Mouse (Mus musculus): Measurements from ENCODE around the gene Ldha. TPM values are rescaled to one million over a fixed set of nuclear protein-coding genes. Genes with fewer than 3 reads are reported as not detected.

Gene Ldha
- polyA plus RNA-seq, 1 experiment from 2014 or later = 427 TPM

GRCm38 (mm10) chr7:46834994-46835610 lies 6.2 kb upstream of the Ldha start:
- 31% methylated on average over 13 of the region's 14 CpGs for WGBS
- Histone ChIP-seq H3K4me1 (ENCODE audit: control insufficient read depth, insufficient read depth, low read length) (0 out of 2 replicates have a peak, but pooled peaks cover 4% of the 10 kb centered on the region), H3K9me3 (ENCODE audit: control insufficient read depth, low read length) (no peaks in the 10 kb centered on the region), H3K27me3 (ENCODE audit: control insufficient read depth, insufficient read depth, low read length) (no peaks in the 10 kb centered on the region), H3K27ac (ENCODE audit: low read depth, low read length) (no peak overlapping the region), H3K36me3 (ENCODE audit: control insufficient read depth, insufficient read depth, low read length) (no peaks in the 10 kb centered on the region), H3K4me2 (ENCODE audit: low read depth, low read length) (no peak overlapping the region), H3K4me3 (ENCODE audit: low read depth, low read length) (no peak overlapping the region), H3K9ac (replicated peaks; ENCODE audit: low read depth, low read length) (no peak overlapping the region)
- ATAC-seq (ENCODE audit: low read depth) = no peak

DNA sequence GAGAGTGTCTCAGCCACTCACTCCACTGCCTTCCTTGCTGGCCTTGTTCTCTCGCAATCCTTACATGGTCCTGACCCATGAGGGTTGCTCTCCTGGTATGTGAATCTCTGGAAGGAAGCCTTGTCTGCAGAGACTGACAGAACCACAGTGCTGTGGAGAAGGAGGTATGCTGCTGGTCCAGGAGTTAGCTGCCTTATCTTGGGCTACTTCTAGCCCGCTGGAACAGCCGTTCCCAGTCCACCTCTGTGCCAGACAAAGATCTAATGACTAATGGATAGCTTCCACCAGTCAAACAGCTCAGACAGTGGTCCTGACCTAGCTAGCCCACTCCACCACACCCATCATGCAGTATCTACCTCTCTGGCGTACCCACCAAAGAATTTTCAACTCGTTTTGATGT lies 4.9 kb upstream of the Ldha start:
- no peak overlapping the region for H3K27ac ChIP-seq (ENCODE audit: low read depth, low read length)
- H3K4me2 ChIP-seq (ENCODE audit: low read depth, low read length) = no peak overlapping the region
- no peaks in the 10 kb centered on the region for H3K27me3 ChIP-seq (ENCODE audit: control insufficient read depth, insufficient read depth, low read length)
- 82% methylated on average over 5 of the region's 5 CpGs for WGBS
- ATAC-seq (ENCODE audit: low read depth) = no peak
- H3K36me3 ChIP-seq (ENCODE audit: control insufficient read depth, insufficient read depth, low read length) = no peaks in the 10 kb centered on the region
- no peak overlapping the region for H3K4me3 ChIP-seq (ENCODE audit: low read depth, low read length)
- no peaks in the 10 kb centered on the region for H3K9me3 ChIP-seq (ENCODE audit: control insufficient read depth, low read length)
- H3K9ac ChIP-seq (replicated peaks; ENCODE audit: low read depth, low read length) = no peak overlapping the region
- 0 out of 2 replicates have a peak, but pooled peaks cover 4% of the 10 kb centered on the region for H3K4me1 ChIP-seq (ENCODE audit: control insufficient read depth, insufficient read depth, low read length)

DNA sequence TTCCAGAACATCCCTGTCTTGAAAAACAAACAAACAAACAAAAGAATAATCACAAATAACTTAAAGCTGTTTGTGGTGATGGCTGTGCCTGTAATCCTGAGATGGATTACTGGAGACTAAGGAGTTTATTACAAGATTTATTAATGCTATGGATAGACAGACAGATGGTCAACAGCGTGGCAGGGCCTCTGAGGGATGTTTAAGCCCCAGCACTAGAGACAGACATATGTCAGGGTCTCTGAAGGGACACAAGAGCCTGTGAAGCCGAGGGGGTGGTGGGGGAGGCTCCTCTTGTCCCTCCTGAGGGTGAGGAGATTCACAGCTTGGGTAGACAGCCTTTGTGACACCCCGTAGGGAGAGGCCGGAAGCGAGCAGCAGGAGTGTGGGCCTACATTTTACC lies 4.2 kb upstream of the Ldha start:
- no peak overlapping the region for H3K27ac ChIP-seq (ENCODE audit: low read depth, low read length)
- no peaks in the 10 kb centered on the region for H3K36me3 ChIP-seq (ENCODE audit: control insufficient read depth, insufficient read depth, low read length)
- no peaks in the 10 kb centered on the region for H3K9me3 ChIP-seq (ENCODE audit: control insufficient read depth, low read length)
- H3K27me3 ChIP-seq (ENCODE audit: control insufficient read depth, insufficient read depth, low read length) = no peaks in the 10 kb centered on the region
- H3K9ac ChIP-seq (replicated peaks; ENCODE audit: low read depth, low read length) = no peak overlapping the region
- ATAC-seq (ENCODE audit: low read depth) = no peak
- no peak overlapping the region for H3K4me2 ChIP-seq (ENCODE audit: low read depth, low read length)
- H3K4me3 ChIP-seq (ENCODE audit: low read depth, low read length) = no peak overlapping the region
- 0 out of 2 replicates have a peak, but pooled peaks cover 4% of the 10 kb centered on the region for H3K4me1 ChIP-seq (ENCODE audit: control insufficient read depth, insufficient read depth, low read length)
- 25% methylated on average over 5 of the region's 5 CpGs for WGBS

- H3K36me3 ChIP-seq (ENCODE audit: control insufficient read depth, insufficient read depth, low read length) = no peaks in the 10 kb centered on the region
- no peak overlapping the region for H3K9ac ChIP-seq (replicated peaks; ENCODE audit: low read depth, low read length)
- no peak overlapping the region for H3K27ac ChIP-seq (ENCODE audit: low read depth, low read length)
- H3K9me3 ChIP-seq (ENCODE audit: control insufficient read depth, low read length) = no peaks in the 10 kb centered on the region
- H3K4me1 ChIP-seq (ENCODE audit: control insufficient read depth, insufficient read depth, low read length) = 0 out of 2 replicates have a peak, but pooled peaks cover 4% of the 10 kb centered on the region
- no peak overlapping the region for H3K4me3 ChIP-seq (ENCODE audit: low read depth, low read length)
- H3K4me2 ChIP-seq (ENCODE audit: low read depth, low read length) = no peak overlapping the region
- WGBS = 3% methylated on average over 9 of the region's 9 CpGs
- no peaks in the 10 kb centered on the region for H3K27me3 ChIP-seq (ENCODE audit: control insufficient read depth, insufficient read depth, low read length)
- no peak for ATAC-seq (ENCODE audit: low read depth)
These were observed 3.1 kb upstream of the Ldha start for GRCm38 (mm10) chr7:46838104-46838671.

GRCm38 (mm10) chr7:46838891-46839302 lies 2.4 kb upstream of the Ldha start:
- Histone ChIP-seq H3K27me3 (ENCODE audit: control insufficient read depth, insufficient read depth, low read length) (no peaks in the 10 kb centered on the region), H3K27ac (ENCODE audit: low read depth, low read length) (no peak overlapping the region), H3K9me3 (ENCODE audit: control insufficient read depth, low read length) (no peaks in the 10 kb centered on the region), H3K4me1 (ENCODE audit: control insufficient read depth, insufficient read depth, low read length) (0 out of 2 replicates have a peak, but pooled peaks cover 4% of the 10 kb centered on the region), H3K4me3 (ENCODE audit: low read depth, low read length) (no peak overlapping the region), H3K36me3 (ENCODE audit: control insufficient read depth, insufficient read depth, low read length) (no peaks in the 10 kb centered on the region), H3K9ac (replicated peaks; ENCODE audit: low read depth, low read length) (no peak overlapping the region), H3K4me2 (ENCODE audit: low read depth, low read length) (no peak overlapping the region)
- WGBS = 7% methylated on average over 8 of the region's 8 CpGs
- peak; percentile 58; the same call in 1 of the 2 replicates for ATAC-seq (ENCODE audit: low read depth)

DNA sequence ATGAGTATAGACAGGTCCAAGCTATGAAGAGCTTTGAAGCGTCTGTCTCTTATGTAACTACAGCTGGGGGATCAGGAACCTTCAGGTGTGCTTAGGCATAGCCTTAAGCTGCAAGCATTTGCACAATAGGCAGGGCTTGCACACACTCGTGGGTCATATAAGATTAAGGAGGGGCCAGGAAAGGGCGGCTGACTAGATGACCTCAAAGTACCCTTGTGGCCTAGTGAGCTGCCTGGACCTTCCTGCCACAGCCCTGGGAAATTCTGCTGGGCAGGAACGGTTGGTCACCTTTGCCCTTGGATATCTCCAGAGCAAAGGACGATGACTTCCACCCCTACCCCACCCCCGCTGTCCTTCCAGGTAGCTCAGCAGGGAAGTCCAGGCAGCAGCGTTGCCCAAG lies 1.8 kb upstream of the Ldha start:
- Histone ChIP-seq H3K9ac (replicated peaks; ENCODE audit: low read depth, low read length) (no peak overlapping the region), H3K36me3 (ENCODE audit: control insufficient read depth, insufficient read depth, low read length) (no peaks in the 10 kb centered on the region), H3K4me1 (ENCODE audit: control insufficient read depth, insufficient read depth, low read length) (0 out of 2 replicates have a peak, but pooled peaks cover 4% of the 10 kb centered on the region), H3K4me2 (ENCODE audit: low read depth, low read length) (no peak overlapping the region), H3K27ac (ENCODE audit: low read depth, low read length) (no peak overlapping the region), H3K4me3 (ENCODE audit: low read depth, low read length) (no peak overlapping the region), H3K27me3 (ENCODE audit: control insufficient read depth, insufficient read depth, low read length) (no peaks in the 10 kb centered on the region), H3K9me3 (ENCODE audit: control insufficient read depth, low read length) (no peaks in the 10 kb centered on the region)
- ATAC-seq (ENCODE audit: low read depth) = no peak
- 46% methylated on average over 7 of the region's 7 CpGs for WGBS

GRCm38 (mm10) chr7:46839861-46840260 lies 1.4 kb upstream of the Ldha start:
- Histone ChIP-seq H3K36me3 (ENCODE audit: control insufficient read depth, insufficient read depth, low read length) (no peaks in the 10 kb centered on the region), H3K27ac (ENCODE audit: low read depth, low read length) (no peak overlapping the region), H3K27me3 (ENCODE audit: control insufficient read depth, insufficient read depth, low read length) (no peaks in the 10 kb centered on the region), H3K4me3 (ENCODE audit: low read depth, low read length) (no peak overlapping the region), H3K9me3 (ENCODE audit: control insufficient read depth, low read length) (no peaks in the 10 kb centered on the region), H3K4me2 (ENCODE audit: low read depth, low read length) (no peak overlapping the region), H3K9ac (replicated peaks; ENCODE audit: low read depth, low read length) (no peak overlapping the region), H3K4me1 (ENCODE audit: control insufficient read depth, insufficient read depth, low read length) (0 out of 2 replicates have a peak, but pooled peaks cover 4% of the 10 kb centered on the region)
- no peak for ATAC-seq (ENCODE audit: low read depth)
- 80% methylated on average over 5 of the region's 5 CpGs for WGBS

GRCm38 (mm10) chr7:46840326-46840725 lies 949 bp upstream of the Ldha start:
- Histone ChIP-seq H3K9ac (replicated peaks; ENCODE audit: low read depth, low read length) (no peak overlapping the region), H3K27me3 (ENCODE audit: control insufficient read depth, insufficient read depth, low read length) (no peaks in the 10 kb centered on the region), H3K27ac (ENCODE audit: low read depth, low read length) (no peak overlapping the region), H3K4me3 (ENCODE audit: low read depth, low read length) (no peak overlapping the region), H3K4me2 (ENCODE audit: low read depth, low read length) (no peak overlapping the region), H3K4me1 (ENCODE audit: control insufficient read depth, insufficient read depth, low read length) (0 out of 2 replicates have a peak, but pooled peaks cover 4% of the 10 kb centered on the region), H3K36me3 (ENCODE audit: control insufficient read depth, insufficient read depth, low read length) (no peaks in the 10 kb centered on the region), H3K9me3 (ENCODE audit: control insufficient read depth, low read length) (no peaks in the 10 kb centered on the region)
- ATAC-seq (ENCODE audit: low read depth) = no peak
- WGBS = 75% methylated on average over 4 of the region's 4 CpGs

GRCm38 (mm10) chr7:46842278-46842677 lies 1.0 kb downstream of the Ldha start:
- no peak overlapping the region for H3K27ac ChIP-seq (ENCODE audit: low read depth, low read length)
- no peaks in the 10 kb centered on the region for H3K27me3 ChIP-seq (ENCODE audit: control insufficient read depth, insufficient read depth, low read length)
- peaks cover 4% of the 10 kb centered on the region; the same call in 1 of the 2 replicates for H3K4me1 ChIP-seq (ENCODE audit: control insufficient read depth, insufficient read depth, low read length)
- H3K9me3 ChIP-seq (ENCODE audit: control insufficient read depth, low read length) = no peaks in the 10 kb centered on the region
- H3K4me3 ChIP-seq (ENCODE audit: low read depth, low read length) = no peak overlapping the region
- no peak overlapping the region for H3K4me2 ChIP-seq (ENCODE audit: low read depth, low read length)
- no peaks in the 10 kb centered on the region for H3K36me3 ChIP-seq (ENCODE audit: control insufficient read depth, insufficient read depth, low read length)
- WGBS = 53% methylated on average over 5 of the region's 5 CpGs
- H3K9ac ChIP-seq (replicated peaks; ENCODE audit: low read depth, low read length) = no peak overlapping the region
- ATAC-seq (ENCODE audit: low read depth) = no peak

Measured in neural tube, embryonic 14.5 days (tissue).